Mouse (Mus musculus) stomach, embryonic 15.5 days (tissue): ENCODE data around the gene Pdzrn3. TPM values are rescaled to one million over a fixed set of nuclear protein-coding genes. Genes with fewer than 3 reads are reported as not detected.

Source experiments
- ATAC-seq: fragments of 200-750 bp; cut with Nextera tagmentation; 2 replicates; pipeline ENCODE4 v1.8.0; 2017; ENCODE audit warnings: low read depth, moderate number of reproducible peaks, moderate TSS enrichment; ENCODE audit not compliant: insufficient read depth, low FRiP score
- H3K27ac ChIP-seq: fragments of 300-500 bp; sonication (generic); 2 replicates; pipeline ENCODE4 v1.5.1; 2015; ENCODE audit warnings: mild to moderate bottlenecking, inconsistent platforms
- H3K27me3 ChIP-seq: fragments of 300-500 bp; sonication (generic); replicated peaks from 2 replicates; pipeline ENCODE4 v1.6.1; 2015; ENCODE audit warnings: inconsistent platforms
- H3K36me3 ChIP-seq: fragments of 300-500 bp; sonication (generic); 2 replicates; pipeline ENCODE4 v1.6.1; 2015; ENCODE audit warnings: inconsistent platforms
- H3K4me1 ChIP-seq: fragments of 300-500 bp; sonication (generic); 2 replicates; pipeline ENCODE4 v1.6.1; 2015; ENCODE audit warnings: inconsistent platforms
- H3K4me2 ChIP-seq: fragments of 300-500 bp; sonication (generic); 2 replicates; pipeline ENCODE4 v1.6.1; 2015; ENCODE audit warnings: mild to moderate bottlenecking, inconsistent platforms
- H3K4me3 ChIP-seq: fragments of 300-500 bp; sonication (generic); replicated peaks from 2 replicates; pipeline ENCODE4 v1.5.1; 2015; ENCODE audit warnings: inconsistent platforms
- H3K9ac ChIP-seq: fragments of 300-500 bp; sonication (generic); 2 replicates; pipeline ENCODE4 v1.6.1; 2015; ENCODE audit warnings: inconsistent platforms
- H3K9me3 ChIP-seq: fragments of 300-500 bp; sonication (generic); 2 replicates; pipeline ENCODE4 v1.6.1; 2016; ENCODE audit warnings: inconsistent platforms
- WGBS: fragments of 180-500 bp; shearing (Covaris S2); methylation state at CpG from one replicate; pipeline ENCODE4 v1.1.7; 2015; 5-methylcytosine and 5-hydroxymethylcytosine counted together
- polyA plus RNA-seq: library from polyadenylated mRNA; unstranded; fragments of >200 nt; fragmentation: Nextera tagmentation; extraction: Ambion mirVana; gene quantifications from 2 replicates; pipeline ENCODE4 v1.2.1, GENCODE M21; 2015

The Pdzrn3 gene
- polyA plus RNA-seq, 1 experiment from 2014 or later = 12.5 TPM

GRCm38 (mm10) chr6:101236641-101237246 is 141.0 kb downstream of the Pdzrn3 start:
- no peaks in the 10 kb centered on the region for H3K36me3 ChIP-seq
- H3K27ac ChIP-seq = no peak overlapping the region
- no peak overlapping the region for H3K4me2 ChIP-seq
- no peaks in the 10 kb centered on the region for H3K9me3 ChIP-seq
- 52% methylated on average over 4 of the region's 5 CpGs for WGBS
- ATAC-seq = no peak
- H3K27me3 ChIP-seq = no peaks in the 10 kb centered on the region
- no peak overlapping the region for H3K4me3 ChIP-seq
- H3K9ac ChIP-seq = no peak overlapping the region
- H3K4me1 ChIP-seq = no peaks in the 10 kb centered on the region; the same call in 1 of the 2 replicates

DNA sequence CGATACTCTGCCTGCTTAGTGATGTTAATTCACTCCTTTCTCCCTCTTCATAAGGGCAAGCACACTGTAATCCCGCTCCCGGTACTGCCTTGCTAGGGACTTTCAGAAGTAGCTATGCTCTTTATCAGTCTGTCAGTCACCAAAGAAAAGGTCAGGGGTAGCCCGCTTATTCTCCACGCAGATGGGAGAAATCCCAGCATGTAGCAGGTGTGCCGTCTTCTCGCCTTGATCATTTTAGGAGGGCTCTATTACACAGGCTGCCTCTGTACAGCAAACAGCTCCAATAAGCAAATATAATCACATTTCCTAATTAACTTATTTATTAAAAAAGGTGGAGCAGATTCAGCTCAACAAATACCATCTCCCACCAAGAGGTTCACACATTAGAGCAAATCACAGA is 141.5 kb downstream of the Pdzrn3 start:
- no peaks in the 10 kb centered on the region for H3K9me3 ChIP-seq
- H3K4me1 ChIP-seq = no peaks in the 10 kb centered on the region; the same call in 1 of the 2 replicates
- no peak overlapping the region for H3K27ac ChIP-seq
- no peak overlapping the region for H3K9ac ChIP-seq
- H3K27me3 ChIP-seq = no peaks in the 10 kb centered on the region
- no peak overlapping the region for H3K4me2 ChIP-seq
- WGBS = 63% methylated on average over 7 of the region's 7 CpGs
- no peak for ATAC-seq
- H3K36me3 ChIP-seq = no peaks in the 10 kb centered on the region
- no peak overlapping the region for H3K4me3 ChIP-seq

DNA sequence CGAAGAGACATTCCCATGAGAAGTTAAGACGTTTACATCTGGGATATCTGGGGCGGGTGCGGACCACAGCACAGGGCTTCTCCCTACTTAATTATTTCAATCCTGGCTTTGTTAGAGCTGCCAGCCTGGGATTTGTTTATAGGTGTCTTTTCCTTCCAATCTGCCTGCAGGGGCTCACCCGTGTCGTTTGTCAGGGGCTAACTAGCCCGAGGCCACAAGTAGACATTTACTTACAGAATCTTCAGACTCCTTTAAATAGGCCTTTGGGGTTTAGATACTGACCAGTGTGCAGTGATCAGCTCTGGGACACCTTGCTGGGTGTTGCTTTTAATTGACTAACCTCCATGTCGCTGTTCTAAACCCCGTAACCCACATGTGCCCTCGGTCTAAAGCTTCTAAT is 143.3 kb downstream of the Pdzrn3 start:
- Histone ChIP-seq H3K4me3 (no peak overlapping the region), H3K36me3 (no peaks in the 10 kb centered on the region), H3K27ac (no peak overlapping the region), H3K27me3 (no peaks in the 10 kb centered on the region), H3K4me2 (no peak overlapping the region), H3K9me3 (no peaks in the 10 kb centered on the region), H3K4me1 (no peaks in the 10 kb centered on the region; the same call in 1 of the 2 replicates), H3K9ac (no peak overlapping the region)
- ATAC-seq = no peak
- 50% methylated on average over 10 of the region's 10 CpGs for WGBS

- WGBS = 59% methylated on average over 6 of the region's 6 CpGs
- ATAC-seq = peak; percentile 51; the same call in 1 of the 2 replicates
- Histone ChIP-seq H3K4me2 (no peak overlapping the region), H3K4me1 (no peaks in the 10 kb centered on the region; the same call in 1 of the 2 replicates), H3K36me3 (no peaks in the 10 kb centered on the region), H3K27ac (no peak overlapping the region), H3K27me3 (no peaks in the 10 kb centered on the region), H3K9ac (no peak overlapping the region), H3K4me3 (no peak overlapping the region), H3K9me3 (no peaks in the 10 kb centered on the region)
These were observed 144.0 kb downstream of the Pdzrn3 start for GRCm38 (mm10) chr6:101233680-101234079.

- Histone ChIP-seq H3K4me3 (no peak overlapping the region), H3K4me2 (no peak overlapping the region), H3K36me3 (no peaks in the 10 kb centered on the region), H3K27ac (no peak overlapping the region), H3K9ac (no peak overlapping the region), H3K4me1 (no peaks in the 10 kb centered on the region), H3K9me3 (no peaks in the 10 kb centered on the region), H3K27me3 (no peaks in the 10 kb centered on the region)
- WGBS = 64% methylated on average over 8 of the region's 8 CpGs
- ATAC-seq = no peak
These were observed 150.3 kb downstream of the Pdzrn3 start for GRCm38 (mm10) chr6:101227294-101227855.

- Histone ChIP-seq H3K4me2 (no peak overlapping the region), H3K4me1 (0 out of 2 replicates have a peak, but pooled peaks cover 4% of the 10 kb centered on the region), H3K9ac (no peak overlapping the region), H3K27ac (no peak overlapping the region), H3K4me3 (no peak overlapping the region), H3K27me3 (no peaks in the 10 kb centered on the region), H3K9me3 (no peaks in the 10 kb centered on the region), H3K36me3 (no peaks in the 10 kb centered on the region)
- WGBS = 71% methylated on average over 3 of the region's 3 CpGs
- ATAC-seq = no peak
These were observed 157.4 kb downstream of the Pdzrn3 start for GRCm38 (mm10) chr6:101220307-101220706.

GRCm38 (mm10) chr6:101219004-101219403 is 158.7 kb downstream of the Pdzrn3 start:
- no peak for ATAC-seq
- no peak overlapping the region for H3K27ac ChIP-seq
- H3K4me1 ChIP-seq = 0 out of 2 replicates have a peak, but pooled peaks cover 7% of the 10 kb centered on the region
- 72% methylated on average over 3 of the region's 3 CpGs for WGBS
- H3K4me3 ChIP-seq = no peak overlapping the region
- H3K36me3 ChIP-seq = no peaks in the 10 kb centered on the region
- no peak overlapping the region for H3K4me2 ChIP-seq
- H3K9me3 ChIP-seq = no peaks in the 10 kb centered on the region
- H3K27me3 ChIP-seq = no peaks in the 10 kb centered on the region
- no peak overlapping the region for H3K9ac ChIP-seq

- Histone ChIP-seq H3K4me1 (0 out of 2 replicates have a peak, but pooled peaks cover 7% of the 10 kb centered on the region), H3K4me3 (no peak overlapping the region), H3K9ac (no peak overlapping the region), H3K27ac (no peak overlapping the region), H3K9me3 (no peaks in the 10 kb centered on the region), H3K27me3 (no peaks in the 10 kb centered on the region), H3K36me3 (no peaks in the 10 kb centered on the region), H3K4me2 (no peak overlapping the region)
- no peak for ATAC-seq
- WGBS = 49% methylated on average over 4 of the region's 4 CpGs
These were observed 159.5 kb downstream of the Pdzrn3 start for GRCm38 (mm10) chr6:101218197-101218596.

GRCm38 (mm10) chr6:101217756-101218155 is 159.9 kb downstream of the Pdzrn3 start:
- no peaks in the 10 kb centered on the region for H3K27me3 ChIP-seq
- H3K4me2 ChIP-seq = no peak overlapping the region
- H3K9ac ChIP-seq = no peak overlapping the region
- ATAC-seq = no peak
- no peak overlapping the region for H3K4me3 ChIP-seq
- no peaks in the 10 kb centered on the region for H3K9me3 ChIP-seq
- H3K27ac ChIP-seq = no peak overlapping the region
- 34% methylated on average over 6 of the region's 6 CpGs for WGBS
- 0 out of 2 replicates have a peak, but pooled peaks cover 7% of the 10 kb centered on the region for H3K4me1 ChIP-seq
- no peaks in the 10 kb centered on the region for H3K36me3 ChIP-seq

GRCm38 (mm10) chr6:101215436-101215791 is 162.3 kb downstream of the Pdzrn3 start:
- ATAC-seq = peak; percentile 27; the same call in 1 of the 2 replicates
- peak overlapping the region; percentile 32; the same call in 1 of the 2 replicates for H3K4me2 ChIP-seq
- 36% methylated on average over 16 of the region's 16 CpGs for WGBS
- no peaks in the 10 kb centered on the region for H3K9me3 ChIP-seq
- no peak overlapping the region for H3K27ac ChIP-seq
- 0 out of 2 replicates have a peak, but pooled peaks cover 7% of the 10 kb centered on the region for H3K4me1 ChIP-seq
- H3K9ac ChIP-seq = no peak overlapping the region
- no peaks in the 10 kb centered on the region for H3K27me3 ChIP-seq
- no peaks in the 10 kb centered on the region for H3K36me3 ChIP-seq
- no peak overlapping the region for H3K4me3 ChIP-seq

GRCm38 (mm10) chr6:101214734-101215435 is 162.8 kb downstream of the Pdzrn3 start:
- H3K9ac ChIP-seq = no peak overlapping the region
- peak overlapping the region; percentile 32; the same call in 1 of the 2 replicates for H3K4me2 ChIP-seq
- H3K36me3 ChIP-seq = no peaks in the 10 kb centered on the region
- H3K4me1 ChIP-seq = 0 out of 2 replicates have a peak, but pooled peaks cover 7% of the 10 kb centered on the region
- H3K27ac ChIP-seq = no peak overlapping the region
- no peak overlapping the region for H3K4me3 ChIP-seq
- no peaks in the 10 kb centered on the region for H3K9me3 ChIP-seq
- 71% methylated on average over 8 of the region's 8 CpGs for WGBS
- ATAC-seq = no peak
- H3K27me3 ChIP-seq = no peaks in the 10 kb centered on the region

GRCm38 (mm10) chr6:101213066-101213465 is 164.6 kb downstream of the Pdzrn3 start:
- no peak for ATAC-seq
- 82% methylated on average over 5 of the region's 5 CpGs for WGBS

More at GRCm38 (mm10) chr6:101213066-101213465, 164.6 kb downstream of the Pdzrn3 start:
- Histone ChIP-seq H3K4me1 (0 out of 2 replicates have a peak, but pooled peaks cover 7% of the 10 kb centered on the region), H3K4me3 (no peak overlapping the region), H3K27me3 (no peaks in the 10 kb centered on the region), H3K36me3 (no peaks in the 10 kb centered on the region), H3K9me3 (no peaks in the 10 kb centered on the region), H3K9ac (no peak overlapping the region), H3K4me2 (no peak overlapping the region), H3K27ac (no peak overlapping the region)
